Mouse (Mus musculus): ENCODE measurements around the gene Sema4c. TPM values are rescaled to one million over a fixed set of nuclear protein-coding genes. Genes with fewer than 3 reads are reported as not detected.
A peak's percentile ranks its signal among the peaks of the same experiment; 100 is the strongest.

Gene Sema4c
- polyA plus RNA-seq, 1 experiment from 2014 or later, result 29.6 TPM

DNA sequence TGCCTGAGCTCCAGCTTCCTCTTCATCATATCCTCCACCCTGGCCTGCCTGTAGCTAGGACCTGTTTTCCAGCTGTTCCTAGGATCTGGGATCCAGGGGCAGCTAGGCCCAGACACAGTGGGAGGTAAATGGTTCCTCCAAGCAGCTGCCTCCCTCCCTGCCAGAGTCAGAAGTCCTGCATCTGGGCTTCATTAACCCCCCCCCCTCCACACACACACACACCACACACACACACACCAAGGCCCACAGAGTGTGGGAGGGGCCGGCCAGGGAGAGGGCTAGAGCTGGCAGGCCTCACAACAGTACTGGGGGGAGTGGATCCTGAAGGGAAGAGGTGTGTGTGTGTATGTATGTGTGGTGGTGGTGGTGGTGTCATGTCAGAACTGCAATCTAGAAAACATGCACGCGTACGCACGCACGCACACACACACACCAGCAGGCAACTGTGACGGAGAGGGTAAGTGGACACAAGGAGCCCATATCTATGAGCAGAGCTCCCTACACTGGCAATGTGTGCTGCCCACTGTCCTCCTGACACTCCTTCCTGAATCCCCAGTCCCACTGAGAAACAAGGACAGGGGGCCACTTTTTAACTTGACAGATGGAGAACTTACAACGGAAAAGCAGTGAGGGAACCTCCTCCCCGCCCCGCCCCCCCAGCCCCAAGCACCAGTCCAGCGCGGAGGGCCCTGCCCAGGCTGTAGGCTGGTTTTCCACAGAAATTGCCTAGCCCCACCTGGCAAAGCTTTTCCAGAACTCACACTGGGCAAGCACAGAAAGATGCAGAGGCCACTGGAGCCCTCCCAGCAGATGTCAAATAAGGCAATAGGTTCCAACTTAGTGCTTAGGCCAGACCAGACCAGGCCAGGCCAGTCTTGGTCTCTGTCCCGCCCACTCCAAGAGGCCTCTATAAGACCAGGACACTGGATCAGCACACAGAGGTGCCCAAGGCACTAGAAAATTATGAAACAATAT is 30.6 kb upstream of the Sema4c start:
- no peaks in the 10 kb centered on the region for H3K27me3 ChIP-seq (ENCODE audit: insufficient read depth, poor library complexity, severe bottlenecking)
- H3K4me3 ChIP-seq, result no peak overlapping the region
- no peaks in the 10 kb centered on the region for H3K9me3 ChIP-seq
- peak overlapping the region; percentile 79 for H3K27ac ChIP-seq
- H3K4me1 ChIP-seq (replicated peaks), result peaks cover 77% of the 10 kb centered on the region
- WGBS, result 61% methylated on average over 13 of the region's 13 CpGs
- DNase-seq (ENCODE audit: low spot score), result peak; percentile 67
- no peaks in the 10 kb centered on the region for H3K36me3 ChIP-seq

- H3K27me3 ChIP-seq (ENCODE audit: insufficient read depth, poor library complexity, severe bottlenecking), result no peaks in the 10 kb centered on the region
- H3K4me1 ChIP-seq (replicated peaks), result peaks cover 76% of the 10 kb centered on the region
- DNase-seq (ENCODE audit: low spot score), result no peak
- peak overlapping the region; percentile 79; the same call in 1 of the 2 replicates for H3K27ac ChIP-seq
- 88% methylated on average over 6 of the region's 6 CpGs for WGBS
- no peak overlapping the region for H3K4me3 ChIP-seq
- no peaks in the 10 kb centered on the region for H3K9me3 ChIP-seq
- no peaks in the 10 kb centered on the region for H3K36me3 ChIP-seq
These were observed 29.7 kb upstream of the Sema4c start for GRCm38 (mm10) chr1:36587860-36588259.

DNA sequence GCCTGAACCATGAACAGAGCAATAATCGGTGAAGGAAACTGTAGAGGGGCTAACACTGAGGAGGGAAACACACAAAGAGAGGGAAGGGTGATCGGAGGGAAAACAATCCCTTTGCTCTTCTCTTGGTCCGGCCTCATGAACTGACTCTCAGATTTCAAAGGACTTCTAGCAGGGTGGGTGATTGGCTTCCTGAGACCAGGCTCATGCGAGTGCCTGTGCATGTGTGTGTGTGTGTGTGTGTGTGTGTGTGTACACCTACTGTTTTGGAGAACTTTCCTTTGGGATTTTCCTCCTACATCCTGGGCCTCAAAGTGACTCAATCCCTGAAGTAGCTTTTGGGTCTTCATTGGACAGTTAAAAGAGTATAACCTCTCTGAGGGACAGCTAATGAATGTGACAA is 28.1 kb upstream of the Sema4c start:
- no peak for DNase-seq (ENCODE audit: low spot score)
- WGBS, result 40% methylated on average over 4 of the region's 4 CpGs
- Histone ChIP-seq H3K4me3 (no peak overlapping the region), H3K4me1 (replicated peaks) (peaks cover 74% of the 10 kb centered on the region), H3K9me3 (no peaks in the 10 kb centered on the region), H3K27ac (peak overlapping the region; percentile 79), H3K27me3 (ENCODE audit: insufficient read depth, poor library complexity, severe bottlenecking) (peaks cover 4% of the 10 kb centered on the region), H3K36me3 (no peaks in the 10 kb centered on the region)

DNA sequence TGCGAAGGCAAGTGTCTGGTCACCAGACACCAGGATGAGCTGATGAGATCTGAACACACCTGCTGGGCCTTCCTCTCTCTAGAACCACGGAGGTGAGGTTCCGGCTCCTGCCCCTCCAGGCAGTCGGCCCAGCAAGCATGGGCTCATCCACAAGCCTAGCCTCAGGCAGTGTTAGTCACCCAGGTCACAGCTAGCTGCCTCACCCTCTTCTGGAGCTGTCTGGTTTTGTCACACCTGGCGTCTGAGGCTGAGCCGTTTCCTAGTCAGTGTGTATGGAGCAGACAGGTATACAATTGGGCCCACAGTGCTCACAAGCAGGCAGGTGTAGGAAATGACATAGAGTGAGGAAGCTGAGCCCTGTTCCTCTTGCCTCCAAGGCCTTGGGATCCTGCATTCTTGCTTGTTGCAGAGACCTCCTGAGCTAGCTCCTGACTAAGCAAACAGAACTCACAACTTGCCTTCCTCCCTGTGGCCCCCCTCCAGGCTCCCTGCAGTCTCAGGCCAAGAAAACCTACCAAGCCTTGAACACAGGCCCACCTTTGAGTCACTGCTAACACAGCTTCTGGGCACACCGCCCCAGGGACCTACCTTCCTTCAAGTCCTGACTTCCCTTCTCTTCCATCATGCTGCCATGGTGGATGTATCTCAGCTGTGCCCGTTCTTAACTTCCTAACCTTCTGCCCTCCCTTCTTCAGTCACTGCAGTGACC is 25.4 kb upstream of the Sema4c start:
- peaks cover 71% of the 10 kb centered on the region for H3K4me1 ChIP-seq (replicated peaks)
- WGBS, result 79% methylated on average over 8 of the region's 8 CpGs

DNA sequence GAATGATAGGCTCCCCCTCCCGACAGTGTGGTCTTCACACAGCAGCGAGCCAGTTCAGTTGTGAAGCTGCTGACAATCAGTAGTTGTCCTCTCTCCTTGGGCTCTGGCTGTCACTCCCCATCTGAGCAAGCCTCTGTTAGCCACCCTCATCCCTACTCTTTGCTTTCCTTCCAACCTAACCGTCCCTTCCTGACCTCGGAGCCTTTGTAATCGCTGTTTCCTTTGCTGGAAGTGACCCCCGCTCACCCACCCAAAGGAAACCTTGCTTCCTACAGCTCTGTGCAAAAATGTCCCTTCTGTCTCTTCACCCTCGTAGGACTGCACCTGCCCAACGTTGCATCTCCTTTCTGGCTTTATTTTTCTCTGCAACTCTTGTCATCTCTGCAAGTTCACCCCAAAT is 24.1 kb upstream of the Sema4c start:
- H3K36me3 ChIP-seq, result no peaks in the 10 kb centered on the region

More for the DNA sequence above, 25.4 kb upstream of the Sema4c start:
- Histone ChIP-seq H3K27ac (peak overlapping the region; percentile 31), H3K27me3 (ENCODE audit: insufficient read depth, poor library complexity, severe bottlenecking) (peaks cover 4% of the 10 kb centered on the region), H3K36me3 (no peaks in the 10 kb centered on the region), H3K4me3 (no peak overlapping the region), H3K9me3 (no peaks in the 10 kb centered on the region)
- no peak for DNase-seq (ENCODE audit: low spot score)

GRCm38 (mm10) chr1:36581260-36581659 is 23.1 kb upstream of the Sema4c start:
- Histone ChIP-seq H3K36me3 (no peaks in the 10 kb centered on the region), H3K27ac (peak overlapping the region; percentile 90), H3K27me3 (ENCODE audit: insufficient read depth, poor library complexity, severe bottlenecking) (peaks cover 4% of the 10 kb centered on the region), H3K9me3 (no peaks in the 10 kb centered on the region), H3K4me3 (no peak overlapping the region), H3K4me1 (replicated peaks) (peaks cover 61% of the 10 kb centered on the region)
- 78% methylated on average over 5 of the region's 5 CpGs for WGBS
- no peak for DNase-seq (ENCODE audit: low spot score)

More for the DNA sequence above, 24.1 kb upstream of the Sema4c start:
- Histone ChIP-seq H3K27me3 (ENCODE audit: insufficient read depth, poor library complexity, severe bottlenecking) (peaks cover 4% of the 10 kb centered on the region), H3K27ac (peak overlapping the region; percentile 16; the same call in 1 of the 2 replicates), H3K9me3 (no peaks in the 10 kb centered on the region), H3K4me1 (replicated peaks) (peaks cover 61% of the 10 kb centered on the region), H3K4me3 (no peak overlapping the region)
- 75% methylated on average over 8 of the region's 8 CpGs for WGBS
- no peak for DNase-seq (ENCODE audit: low spot score)

- Histone ChIP-seq H3K27ac (peak overlapping the region; percentile 90), H3K4me3 (peak overlapping the region; percentile 37), H3K27me3 (ENCODE audit: insufficient read depth, poor library complexity, severe bottlenecking) (peaks cover 4% of the 10 kb centered on the region), H3K9me3 (no peaks in the 10 kb centered on the region), H3K36me3 (no peaks in the 10 kb centered on the region), H3K4me1 (replicated peaks) (peaks cover 61% of the 10 kb centered on the region)
- WGBS, result 3% methylated on average over 17 of the region's 17 CpGs
- DNase-seq (ENCODE audit: low spot score), result peak; percentile 72
These were observed 22.4 kb upstream of the Sema4c start for GRCm38 (mm10) chr1:36580384-36581207.

GRCm38 (mm10) chr1:36579974-36580383 is 21.8 kb upstream of the Sema4c start:
- no peaks in the 10 kb centered on the region for H3K36me3 ChIP-seq
- H3K27ac ChIP-seq, result peak overlapping the region; percentile 90
- DNase-seq (ENCODE audit: low spot score), result no peak
- H3K27me3 ChIP-seq (ENCODE audit: insufficient read depth, poor library complexity, severe bottlenecking), result peaks cover 4% of the 10 kb centered on the region
- WGBS, result 22% methylated on average over 6 of the region's 6 CpGs
- H3K4me1 ChIP-seq (replicated peaks), result peaks cover 65% of the 10 kb centered on the region
- no peaks in the 10 kb centered on the region for H3K9me3 ChIP-seq
- peak overlapping the region; percentile 37 for H3K4me3 ChIP-seq

DNA sequence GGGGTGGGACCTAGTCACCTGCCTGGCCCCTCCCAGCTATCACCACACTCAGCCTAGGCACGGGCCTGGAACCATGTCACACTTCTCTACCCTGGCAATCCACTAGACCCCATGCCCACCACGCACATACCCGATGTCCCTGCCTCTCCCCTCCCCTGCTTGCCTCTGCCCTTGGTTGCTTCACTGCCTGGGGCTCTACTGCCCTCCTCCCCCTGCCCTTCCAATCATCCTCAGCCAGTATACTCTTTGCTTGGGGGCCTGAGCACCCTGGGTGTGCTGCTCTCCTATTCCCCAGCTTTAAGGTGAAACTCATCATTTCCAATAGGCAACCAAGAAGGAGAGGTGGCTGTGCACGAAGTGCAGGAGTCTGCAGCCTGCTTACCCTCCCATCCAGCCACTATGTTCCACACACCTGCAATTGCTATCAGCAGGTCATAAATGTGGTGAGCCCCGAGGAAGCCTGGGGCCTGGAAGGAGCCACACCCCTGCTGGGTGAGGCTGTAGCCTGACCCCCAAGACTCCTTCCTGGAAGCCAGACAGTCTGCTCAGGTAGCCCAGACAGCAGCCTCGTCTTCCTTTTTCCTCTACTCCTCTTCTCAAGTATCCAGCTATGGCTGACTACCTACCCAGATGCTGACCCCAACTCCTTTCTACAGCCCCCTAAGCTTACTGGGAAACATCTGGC is 19.0 kb upstream of the Sema4c start:
- 72% methylated on average over 6 of the region's 6 CpGs for WGBS
- H3K4me1 ChIP-seq (replicated peaks), result peaks cover 80% of the 10 kb centered on the region
- no peaks in the 10 kb centered on the region for H3K36me3 ChIP-seq
- H3K4me3 ChIP-seq, result no peak overlapping the region
- no peak for DNase-seq (ENCODE audit: low spot score)
- no peaks in the 10 kb centered on the region for H3K9me3 ChIP-seq
- peaks cover 3% of the 10 kb centered on the region for H3K27me3 ChIP-seq (ENCODE audit: insufficient read depth, poor library complexity, severe bottlenecking)
- H3K27ac ChIP-seq, result peak overlapping the region; percentile 57

DNA sequence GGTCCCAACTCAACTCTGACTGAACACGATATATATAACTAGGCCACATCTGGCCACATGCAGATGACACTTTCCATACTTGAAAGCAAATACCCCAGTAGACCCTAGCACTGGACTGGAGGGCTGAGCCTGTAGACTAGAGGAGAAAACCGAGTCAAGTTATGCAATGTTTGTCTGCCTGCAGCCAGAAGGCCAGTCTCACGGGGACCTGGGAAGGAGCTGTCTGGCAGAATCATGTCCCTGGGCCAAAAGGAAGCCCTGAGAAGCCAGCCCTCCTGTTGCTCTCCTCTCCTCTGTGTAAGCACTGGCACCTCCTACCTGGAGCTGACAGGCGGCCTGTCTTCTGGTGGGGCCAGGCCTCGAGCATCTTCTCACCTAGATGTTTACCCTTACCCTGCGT is 17.2 kb upstream of the Sema4c start:
- no peak for DNase-seq (ENCODE audit: low spot score)
- 57% methylated on average over 6 of the region's 6 CpGs for WGBS
- Histone ChIP-seq H3K4me1 (replicated peaks) (peaks cover 74% of the 10 kb centered on the region), H3K36me3 (no peaks in the 10 kb centered on the region), H3K27me3 (ENCODE audit: insufficient read depth, poor library complexity, severe bottlenecking) (no peaks in the 10 kb centered on the region; the same call in 1 of the 2 replicates), H3K9me3 (no peaks in the 10 kb centered on the region), H3K4me3 (no peak overlapping the region), H3K27ac (peak overlapping the region; percentile 57; the same call in 1 of the 2 replicates)

DNA sequence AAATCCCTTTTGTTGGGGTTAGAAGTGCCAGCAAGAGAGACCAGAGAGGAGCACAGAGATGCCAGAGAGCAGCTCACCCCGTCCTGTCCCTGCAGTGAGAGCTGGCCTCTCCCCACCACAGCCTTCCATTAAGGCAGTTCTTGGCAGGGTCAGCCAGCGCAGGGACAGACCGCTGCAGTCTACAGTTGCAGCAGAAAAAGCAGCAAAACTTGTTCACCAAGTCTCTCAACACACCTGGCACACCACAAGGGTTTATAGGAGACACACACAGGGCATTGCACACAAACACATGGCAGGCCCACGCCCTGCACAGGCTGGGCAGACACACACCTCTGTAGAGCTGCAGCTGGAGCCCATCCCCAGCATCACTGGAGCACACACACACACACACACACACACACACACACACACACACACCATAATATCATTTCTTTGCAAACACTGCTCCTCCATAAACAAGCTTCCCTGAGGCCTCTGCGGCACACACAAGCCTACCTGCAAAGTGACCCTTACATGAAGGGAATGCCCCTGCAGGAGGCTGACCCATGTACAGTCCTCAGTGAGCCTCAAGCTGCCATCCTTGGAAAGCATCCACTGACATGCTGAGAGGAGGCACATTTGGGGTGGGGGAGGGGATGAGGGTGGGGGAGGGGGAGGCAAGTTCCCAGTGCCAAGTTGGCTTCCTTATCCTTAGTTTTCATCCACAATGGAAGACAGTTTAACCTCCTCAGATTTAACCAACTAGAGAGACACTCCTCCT is 16.2 kb upstream of the Sema4c start:
- WGBS, result 75% methylated on average over 5 of the region's 5 CpGs
- no peak for DNase-seq (ENCODE audit: low spot score)
- H3K4me3 ChIP-seq, result no peak overlapping the region
- H3K36me3 ChIP-seq, result no peaks in the 10 kb centered on the region
- no peaks in the 10 kb centered on the region for H3K9me3 ChIP-seq
- H3K27me3 ChIP-seq (ENCODE audit: insufficient read depth, poor library complexity, severe bottlenecking), result no peaks in the 10 kb centered on the region; the same call in 1 of the 2 replicates
- H3K27ac ChIP-seq, result peak overlapping the region; percentile 64
- peaks cover 74% of the 10 kb centered on the region for H3K4me1 ChIP-seq (replicated peaks)

All from hindbrain, embryonic 10.5 days (tissue).